Mouse (Mus musculus): ENCODE results near the gene B4galt5. TPM values are rescaled to one million over a fixed set of nuclear protein-coding genes. Genes with fewer than 3 reads are reported as not detected.

Gene B4galt5
- polyA plus RNA-seq, 1 experiment from 2014 or later: 18.1 TPM

- no peak overlapping the region for H3K4me2 ChIP-seq (ENCODE audit: low read length)
- WGBS: 68% methylated on average over 20 of the region's 20 CpGs
- H3K4me1 ChIP-seq (ENCODE audit: control insufficient read depth, insufficient read depth, low read length): no peaks in the 10 kb centered on the region
- H3K9me3 ChIP-seq (replicated peaks; ENCODE audit: control insufficient read depth, low read length, poor library complexity, severe bottlenecking): no peaks in the 10 kb centered on the region
- H3K27me3 ChIP-seq (ENCODE audit: control insufficient read depth, insufficient read depth, low read depth, low read length): no peaks in the 10 kb centered on the region
- no peak overlapping the region for H3K4me3 ChIP-seq (ENCODE audit: low read depth, low read length)
- ATAC-seq: no peak
- no peaks in the 10 kb centered on the region for H3K36me3 ChIP-seq (ENCODE audit: control insufficient read depth, insufficient read depth, low read length)
- no peak overlapping the region for H3K9ac ChIP-seq (ENCODE audit: low read depth, low read length)
- H3K27ac ChIP-seq (ENCODE audit: low read length): no peak overlapping the region
Measured at GRCm38 (mm10) chr2:167367777-167368281, 18.8 kb upstream of the B4galt5 start.

- no peaks in the 10 kb centered on the region for H3K27me3 ChIP-seq (ENCODE audit: control insufficient read depth, insufficient read depth, low read depth, low read length)
Measured at GRCm38 (mm10) chr2:167367325-167367724, 18.3 kb upstream of the B4galt5 start.

GRCm38 (mm10) chr2:167365063-167365462, 16.1 kb upstream of the B4galt5 start:
- H3K4me3 ChIP-seq (ENCODE audit: low read depth, low read length): no peak overlapping the region
- H3K9ac ChIP-seq (ENCODE audit: low read depth, low read length): no peak overlapping the region

More at GRCm38 (mm10) chr2:167367325-167367724, 18.3 kb upstream of the B4galt5 start:
- H3K27ac ChIP-seq (ENCODE audit: low read length): no peak overlapping the region
- no peaks in the 10 kb centered on the region for H3K9me3 ChIP-seq (replicated peaks; ENCODE audit: control insufficient read depth, low read length, poor library complexity, severe bottlenecking)
- no peak overlapping the region for H3K4me2 ChIP-seq (ENCODE audit: low read length)
- no peak for ATAC-seq
- no peak overlapping the region for H3K9ac ChIP-seq (ENCODE audit: low read depth, low read length)
- H3K36me3 ChIP-seq (ENCODE audit: control insufficient read depth, insufficient read depth, low read length): no peaks in the 10 kb centered on the region
- no peaks in the 10 kb centered on the region for H3K4me1 ChIP-seq (ENCODE audit: control insufficient read depth, insufficient read depth, low read length)
- H3K4me3 ChIP-seq (ENCODE audit: low read depth, low read length): no peak overlapping the region
- 60% methylated on average over 7 of the region's 7 CpGs for WGBS

DNA sequence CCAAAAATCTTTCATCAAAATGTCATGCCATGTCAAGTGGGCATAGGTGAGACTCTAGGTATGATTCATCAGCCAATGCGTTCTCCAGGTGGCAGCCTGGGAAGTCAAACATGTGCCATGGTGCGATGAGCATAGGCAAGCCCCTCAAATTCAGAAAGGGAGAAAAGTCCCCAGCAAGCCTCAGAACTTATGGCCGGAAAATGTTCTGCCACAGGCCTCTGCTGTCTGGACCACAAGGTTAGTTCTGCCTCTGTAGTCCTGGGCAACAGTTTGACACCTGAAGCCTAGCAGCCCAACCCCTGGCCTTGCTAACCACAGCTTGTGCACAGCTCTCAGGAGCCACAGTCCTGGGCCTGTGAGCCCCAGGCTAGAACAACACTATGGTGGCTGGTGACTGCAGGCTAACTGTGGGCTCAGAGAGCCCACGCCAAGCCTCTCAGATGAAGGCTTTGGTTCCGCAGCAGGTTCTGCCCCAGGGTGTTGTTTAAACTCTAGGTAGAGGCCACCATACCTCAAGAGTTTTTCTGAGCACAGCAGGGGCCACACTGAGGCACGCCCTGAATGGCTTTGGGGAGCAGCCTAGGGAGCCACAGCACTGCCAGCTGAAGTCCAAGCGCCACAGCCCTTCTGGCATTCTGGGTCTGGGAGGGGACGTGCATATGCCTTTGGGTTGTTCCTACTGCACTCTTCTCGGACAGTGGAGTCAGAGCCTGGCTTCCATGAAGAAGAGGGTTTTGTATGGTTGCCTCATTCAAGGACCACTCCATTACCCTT, 14.5 kb upstream of the B4galt5 start:
- 70% methylated on average over 9 of the region's 9 CpGs for WGBS
- H3K9ac ChIP-seq (ENCODE audit: low read depth, low read length): no peak overlapping the region
- H3K27ac ChIP-seq (ENCODE audit: low read length): no peak overlapping the region
- no peak overlapping the region for H3K4me2 ChIP-seq (ENCODE audit: low read length)
- no peaks in the 10 kb centered on the region for H3K9me3 ChIP-seq (replicated peaks; ENCODE audit: control insufficient read depth, low read length, poor library complexity, severe bottlenecking)
- no peak for ATAC-seq
- H3K36me3 ChIP-seq (ENCODE audit: control insufficient read depth, insufficient read depth, low read length): no peaks in the 10 kb centered on the region
- H3K27me3 ChIP-seq (ENCODE audit: control insufficient read depth, insufficient read depth, low read depth, low read length): no peaks in the 10 kb centered on the region
- no peak overlapping the region for H3K4me3 ChIP-seq (ENCODE audit: low read depth, low read length)
- H3K4me1 ChIP-seq (ENCODE audit: control insufficient read depth, insufficient read depth, low read length): no peaks in the 10 kb centered on the region

More at GRCm38 (mm10) chr2:167365063-167365462, 16.1 kb upstream of the B4galt5 start:
- WGBS: 100% methylated on average over 2 of the region's 2 CpGs
- ATAC-seq: no peak
- no peaks in the 10 kb centered on the region for H3K36me3 ChIP-seq (ENCODE audit: control insufficient read depth, insufficient read depth, low read length)
- H3K27ac ChIP-seq (ENCODE audit: low read length): no peak overlapping the region
- no peaks in the 10 kb centered on the region for H3K4me1 ChIP-seq (ENCODE audit: control insufficient read depth, insufficient read depth, low read length)
- H3K27me3 ChIP-seq (ENCODE audit: control insufficient read depth, insufficient read depth, low read depth, low read length): no peaks in the 10 kb centered on the region
- H3K4me2 ChIP-seq (ENCODE audit: low read length): no peak overlapping the region
- no peaks in the 10 kb centered on the region for H3K9me3 ChIP-seq (replicated peaks; ENCODE audit: control insufficient read depth, low read length, poor library complexity, severe bottlenecking)

GRCm38 (mm10) chr2:167358499-167358898, 9.5 kb upstream of the B4galt5 start:
- Histone ChIP-seq H3K9me3 (replicated peaks; ENCODE audit: control insufficient read depth, low read length, poor library complexity, severe bottlenecking) (no peaks in the 10 kb centered on the region), H3K9ac (ENCODE audit: low read depth, low read length) (no peak overlapping the region), H3K4me1 (ENCODE audit: control insufficient read depth, insufficient read depth, low read length) (no peaks in the 10 kb centered on the region), H3K4me3 (ENCODE audit: low read depth, low read length) (no peak overlapping the region), H3K36me3 (ENCODE audit: control insufficient read depth, insufficient read depth, low read length) (no peaks in the 10 kb centered on the region), H3K27me3 (ENCODE audit: control insufficient read depth, insufficient read depth, low read depth, low read length) (no peaks in the 10 kb centered on the region), H3K4me2 (ENCODE audit: low read length) (no peak overlapping the region), H3K27ac (ENCODE audit: low read length) (no peak overlapping the region)
- 82% methylated on average over 2 of the region's 2 CpGs for WGBS
- no peak for ATAC-seq

GRCm38 (mm10) chr2:167356885-167357284, 7.9 kb upstream of the B4galt5 start:
- H3K4me1 ChIP-seq (ENCODE audit: control insufficient read depth, insufficient read depth, low read length): no peaks in the 10 kb centered on the region
- no peak overlapping the region for H3K27ac ChIP-seq (ENCODE audit: low read length)
- H3K36me3 ChIP-seq (ENCODE audit: control insufficient read depth, insufficient read depth, low read length): no peaks in the 10 kb centered on the region
- H3K27me3 ChIP-seq (ENCODE audit: control insufficient read depth, insufficient read depth, low read depth, low read length): no peaks in the 10 kb centered on the region
- H3K9ac ChIP-seq (ENCODE audit: low read depth, low read length): no peak overlapping the region
- no peaks in the 10 kb centered on the region for H3K9me3 ChIP-seq (replicated peaks; ENCODE audit: control insufficient read depth, low read length, poor library complexity, severe bottlenecking)
- no peak for ATAC-seq
- H3K4me3 ChIP-seq (ENCODE audit: low read depth, low read length): no peak overlapping the region
- H3K4me2 ChIP-seq (ENCODE audit: low read length): no peak overlapping the region

- H3K27me3 ChIP-seq (ENCODE audit: control insufficient read depth, insufficient read depth, low read depth, low read length): no peaks in the 10 kb centered on the region
- no peak overlapping the region for H3K4me2 ChIP-seq (ENCODE audit: low read length)
- H3K9me3 ChIP-seq (replicated peaks; ENCODE audit: control insufficient read depth, low read length, poor library complexity, severe bottlenecking): no peaks in the 10 kb centered on the region
- H3K4me3 ChIP-seq (ENCODE audit: low read depth, low read length): no peak overlapping the region
- 67% methylated on average over 9 of the region's 9 CpGs for WGBS
- peaks cover 8% of the 10 kb centered on the region for H3K4me1 ChIP-seq (ENCODE audit: control insufficient read depth, insufficient read depth, low read length)
- H3K36me3 ChIP-seq (ENCODE audit: control insufficient read depth, insufficient read depth, low read length): no peaks in the 10 kb centered on the region
- no peak for ATAC-seq
- no peak overlapping the region for H3K27ac ChIP-seq (ENCODE audit: low read length)
- H3K9ac ChIP-seq (ENCODE audit: low read depth, low read length): no peak overlapping the region
Measured at GRCm38 (mm10) chr2:167354611-167355165, 5.7 kb upstream of the B4galt5 start.

GRCm38 (mm10) chr2:167354046-167354445, 5.1 kb upstream of the B4galt5 start:
- Histone ChIP-seq H3K27ac (ENCODE audit: low read length) (no peak overlapping the region), H3K4me1 (ENCODE audit: control insufficient read depth, insufficient read depth, low read length) (peaks cover 8% of the 10 kb centered on the region), H3K4me2 (ENCODE audit: low read length) (no peak overlapping the region), H3K9me3 (replicated peaks; ENCODE audit: control insufficient read depth, low read length, poor library complexity, severe bottlenecking) (no peaks in the 10 kb centered on the region), H3K9ac (ENCODE audit: low read depth, low read length) (no peak overlapping the region), H3K36me3 (ENCODE audit: control insufficient read depth, insufficient read depth, low read length) (no peaks in the 10 kb centered on the region), H3K27me3 (ENCODE audit: control insufficient read depth, insufficient read depth, low read depth, low read length) (no peaks in the 10 kb centered on the region), H3K4me3 (ENCODE audit: low read depth, low read length) (no peak overlapping the region)
- no peak for ATAC-seq
- WGBS: 90% methylated on average over 8 of the region's 8 CpGs

DNA sequence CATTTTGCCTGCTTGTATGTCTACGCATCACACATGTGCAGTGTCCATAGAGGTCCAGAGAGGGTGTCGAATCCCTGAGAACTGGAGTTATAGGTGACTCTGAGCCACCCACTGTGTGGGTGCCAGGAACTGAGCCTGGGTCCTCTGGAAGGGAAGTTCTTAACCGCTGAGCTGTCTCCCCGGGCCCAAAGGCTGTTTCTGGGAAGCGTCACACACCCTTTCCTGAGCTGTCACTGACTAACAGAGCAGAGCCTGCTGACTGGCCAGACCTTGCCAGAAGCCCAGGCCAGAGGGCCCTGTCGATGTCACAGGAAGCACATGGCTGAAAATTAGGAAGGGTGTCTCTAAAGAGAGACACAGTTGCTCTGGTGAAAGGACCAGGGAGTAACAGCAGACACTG, 3.5 kb upstream of the B4galt5 start:
- Histone ChIP-seq H3K4me3 (ENCODE audit: low read depth, low read length) (no peak overlapping the region), H3K9ac (ENCODE audit: low read depth, low read length) (no peak overlapping the region), H3K9me3 (replicated peaks; ENCODE audit: control insufficient read depth, low read length, poor library complexity, severe bottlenecking) (no peaks in the 10 kb centered on the region), H3K27ac (ENCODE audit: low read length) (no peak overlapping the region), H3K4me2 (ENCODE audit: low read length) (no peak overlapping the region), H3K36me3 (ENCODE audit: control insufficient read depth, insufficient read depth, low read length) (no peaks in the 10 kb centered on the region), H3K27me3 (ENCODE audit: control insufficient read depth, insufficient read depth, low read depth, low read length) (no peaks in the 10 kb centered on the region), H3K4me1 (ENCODE audit: control insufficient read depth, insufficient read depth, low read length) (peaks cover 14% of the 10 kb centered on the region)
- ATAC-seq: no peak
- WGBS: 81% methylated on average over 6 of the region's 6 CpGs
